Mouse (Mus musculus): ENCODE measurements around the gene Gm10800.
"Not testable (repeated sequence)": the region's sequence is repeated elsewhere in the genome, so short reads cannot be mapped to it uniquely, and the experiment has no call there.

The Gm10800 gene

GRCm38 (mm10) chr2:98667201-98667600 lies at the start of gene Gm10800:
Gm10800 (minus strand) TSS chr2:98667301.
- not testable (repeated sequence) for DNase-seq (ENCODE audit: low spot score in 2 of 2)

GRCm38 (mm10) chr2:98697533-98697932 lies 30.4 kb upstream of the Gm10800 start:
- DNase-seq (ENCODE audit: low spot score in 2 of 2), result no peak

- DNase-seq (ENCODE audit: low spot score in 2 of 2), result not testable (repeated sequence)
Observed at GRCm38 (mm10) chr2:98661937-98662336, 5.2 kb downstream of the Gm10800 start, which contains the start of gene Gm10801. Gm10801 (plus strand) TSS chr2:98662237.
